Mouse (Mus musculus): ENCODE measurements around the gene Il27ra.

- TF ChIP-seq GATA1 (IDR thresholded peaks at IDR 0.05; ENCODE audit: low read length), result no peak
- no peak for TF ChIP-seq TAL1 (IDR thresholded peaks at IDR 0.05; ENCODE audit: low read length)
Observed at GRCm38 (mm10) chr8:84057827-84058226, 15.4 kb upstream of the Il27ra start.
